Mouse (Mus musculus) hindbrain, embryonic 11.5 days (tissue): ENCODE results near the gene C6. TPM values are rescaled to one million over a fixed set of nuclear protein-coding genes. Genes with fewer than 3 reads are reported as not detected.

Experiments
- ATAC-seq: fragments of 200-750 bp; cut with Nextera tagmentation; 2 replicates; pipeline ENCODE4 v1.8.0; 2017; ENCODE audit warnings: mild to moderate bottlenecking, moderate TSS enrichment, moderate library complexity; ENCODE audit not compliant: low FRiP score
- DNase-seq: peaks from one replicate; pipeline ENCODE4 v3.0.0-alpha.2; 2015; ENCODE audit warnings: low spot score
- H3K27ac ChIP-seq: fragments of 300-500 bp; sonication (generic); 2 replicates; pipeline ENCODE4 v1.5.1; 2014; ENCODE audit warnings: mild to moderate bottlenecking, low read depth, low read length
- H3K27me3 ChIP-seq: fragments of 300-500 bp; sonication (generic); 2 replicates; pipeline ENCODE4 v1.6.1; 2014; ENCODE audit warnings: mild to moderate bottlenecking, low read length, moderate library complexity, mixed read lengths; ENCODE audit not compliant: control insufficient read depth, insufficient read depth
- H3K36me3 ChIP-seq: fragments of 300-500 bp; sonication (generic); 2 replicates; pipeline ENCODE4 v1.6.1; 2014; ENCODE audit warnings: mild to moderate bottlenecking, low read length, moderate library complexity, mixed read lengths; ENCODE audit not compliant: control insufficient read depth, insufficient read depth
- H3K4me1 ChIP-seq: fragments of 300-500 bp; sonication (generic); replicated peaks from 2 replicates; pipeline ENCODE4 v1.6.1; 2014; ENCODE audit warnings: low read length, mixed read lengths; ENCODE audit not compliant: control insufficient read depth, insufficient read depth
- H3K4me2 ChIP-seq: fragments of 300-500 bp; sonication (generic); replicated peaks from 2 replicates; pipeline ENCODE4 v1.6.1; 2014; ENCODE audit warnings: mild to moderate bottlenecking, low read depth, low read length
- H3K4me3 ChIP-seq: fragments of 300-500 bp; sonication (generic); 2 replicates; pipeline ENCODE4 v1.5.1; 2014; ENCODE audit warnings: low read depth, low read length
- H3K9ac ChIP-seq: fragments of 300-500 bp; sonication (generic); 2 replicates; pipeline ENCODE4 v1.6.1; 2014; ENCODE audit warnings: low read depth, low read length
- H3K9me3 ChIP-seq: fragments of 300-500 bp; sonication (generic); 2 replicates; pipeline ENCODE4 v1.6.1; 2016; ENCODE audit warnings: low read length; ENCODE audit not compliant: control insufficient read depth
- WGBS: fragments of 180-500 bp; shearing (Covaris S2); extraction: QIAGEN DNeasy Blood & Tissue Kit; methylation state at CpG from one replicate; pipeline ENCODE4 v1.1.7; 2014; 5-methylcytosine and 5-hydroxymethylcytosine counted together
- polyA plus RNA-seq: library from polyadenylated mRNA; unstranded; fragments of >200 nt; fragmentation: Nextera tagmentation; extraction: Ambion mirVana; gene quantifications from 2 replicates; pipeline ENCODE4 v1.2.1, GENCODE M21; 2014

The C6 gene
- not detected in 2 replicates for polyA plus RNA-seq

GRCm38 (mm10) chr15:4726830-4727310 is at the start of gene C6:
Gene C6, plus strand, starts transcription at chr15:4727175.
- Histone ChIP-seq H3K9ac (no peak within 1 kb of the TSS), H3K27me3 (no peaks in the 10 kb centered on the region), H3K4me2 (no peak within 1 kb of the TSS), H3K27ac (no peak within 1 kb of the TSS), H3K9me3 (no peaks in the 10 kb centered on the region), H3K4me1 (no peaks in the 10 kb centered on the region), H3K36me3 (no peaks in the 10 kb centered on the region), H3K4me3 (no peak within 1 kb of the TSS)
- DNase-seq (no peak), ATAC-seq (no peak)
- WGBS: 89% methylated on average over 9 of the region's 9 CpGs

GRCm38 (mm10) chr15:4697604-4698003 is 29.4 kb upstream of the C6 start:
- Histone ChIP-seq H3K4me2 (no peak overlapping the region), H3K9ac (no peak overlapping the region), H3K4me3 (no peak overlapping the region), H3K27ac (no peak overlapping the region), H3K27me3 (no peaks in the 10 kb centered on the region), H3K36me3 (no peaks in the 10 kb centered on the region), H3K9me3 (peaks cover 3% of the 10 kb centered on the region), H3K4me1 (no peaks in the 10 kb centered on the region)
- DNase-seq (no peak), ATAC-seq (no peak)
- 88% methylated on average over 4 of the region's 4 CpGs for WGBS

GRCm38 (mm10) chr15:4734150-4734549 is 7.2 kb downstream of the C6 start:
- no peaks in the 10 kb centered on the region for H3K36me3 ChIP-seq
- H3K27me3 ChIP-seq: no peaks in the 10 kb centered on the region
- no peak overlapping the region for H3K4me3 ChIP-seq
- no peaks in the 10 kb centered on the region for H3K4me1 ChIP-seq
- WGBS: 88% methylated on average over 1 of the region's 1 CpGs
- no peaks in the 10 kb centered on the region for H3K9me3 ChIP-seq
- DNase-seq (no peak), ATAC-seq (no peak)
- no peak overlapping the region for H3K9ac ChIP-seq
- H3K4me2 ChIP-seq: no peak overlapping the region
- no peak overlapping the region for H3K27ac ChIP-seq

- Histone ChIP-seq H3K27ac (no peak overlapping the region), H3K4me2 (no peak overlapping the region), H3K36me3 (no peaks in the 10 kb centered on the region), H3K4me1 (no peaks in the 10 kb centered on the region), H3K27me3 (no peaks in the 10 kb centered on the region), H3K9ac (no peak overlapping the region), H3K4me3 (no peak overlapping the region), H3K9me3 (no peaks in the 10 kb centered on the region)
- 81% methylated on average over 2 of the region's 2 CpGs for whole genome bisulfite sequencing
- ATAC-seq: no peak
- no peak for DNase-seq
These were observed 8.1 kb downstream of the C6 start for GRCm38 (mm10) chr15:4734996-4735609.

- ATAC-seq (no peak), DNase-seq (no peak)
- Histone ChIP-seq H3K27me3 (no peaks in the 10 kb centered on the region), H3K4me2 (no peak overlapping the region), H3K4me1 (no peaks in the 10 kb centered on the region), H3K4me3 (no peak overlapping the region), H3K9me3 (no peaks in the 10 kb centered on the region), H3K27ac (no peak overlapping the region), H3K36me3 (no peaks in the 10 kb centered on the region), H3K9ac (no peak overlapping the region)
- 78% methylated on average over 3 of the region's 3 CpGs for WGBS
These were observed 20.7 kb downstream of the C6 start for GRCm38 (mm10) chr15:4747656-4748055.

- H3K27ac ChIP-seq: no peak overlapping the region
- no peaks in the 10 kb centered on the region for H3K36me3 ChIP-seq
- no peak overlapping the region for H3K9ac ChIP-seq
- WGBS: 60% methylated on average over 3 of the region's 3 CpGs
- H3K4me2 ChIP-seq: no peak overlapping the region
- no peaks in the 10 kb centered on the region for H3K27me3 ChIP-seq
- no peaks in the 10 kb centered on the region for H3K4me1 ChIP-seq
- no peak overlapping the region for H3K4me3 ChIP-seq
- no peak for DNase-seq
- no peaks in the 10 kb centered on the region for H3K9me3 ChIP-seq
- ATAC-seq: no peak
These were observed 63.4 kb downstream of the C6 start for GRCm38 (mm10) chr15:4790378-4790777.

- Histone ChIP-seq H3K4me1 (no peaks in the 10 kb centered on the region), H3K4me3 (no peak overlapping the region), H3K27me3 (no peaks in the 10 kb centered on the region), H3K27ac (no peak overlapping the region), H3K9me3 (no peaks in the 10 kb centered on the region), H3K4me2 (no peak overlapping the region), H3K36me3 (no peaks in the 10 kb centered on the region), H3K9ac (no peak overlapping the region)
- ATAC-seq (no peak), DNase-seq (no peak)
- WGBS: 82% methylated on average over 4 of the region's 4 CpGs
These were observed 69.9 kb downstream of the C6 start for GRCm38 (mm10) chr15:4796861-4797260.

GRCm38 (mm10) chr15:4804256-4804655 is 77.3 kb downstream of the C6 start:
- Histone ChIP-seq H3K4me3 (no peak overlapping the region), H3K27me3 (no peaks in the 10 kb centered on the region), H3K9ac (no peak overlapping the region), H3K9me3 (no peaks in the 10 kb centered on the region), H3K36me3 (no peaks in the 10 kb centered on the region), H3K4me1 (no peaks in the 10 kb centered on the region), H3K4me2 (no peak overlapping the region), H3K27ac (no peak overlapping the region)
- DNase-seq (no peak), ATAC-seq (no peak)
- 92% methylated on average over 2 of the region's 2 CpGs for WGBS

- Histone ChIP-seq H3K9me3 (no peaks in the 10 kb centered on the region), H3K9ac (no peak overlapping the region), H3K4me1 (no peaks in the 10 kb centered on the region), H3K4me2 (no peak overlapping the region), H3K4me3 (no peak overlapping the region), H3K36me3 (no peaks in the 10 kb centered on the region), H3K27ac (no peak overlapping the region), H3K27me3 (no peaks in the 10 kb centered on the region)
- no peak for DNase-seq
- no peak for ATAC-seq
- WGBS: 87% methylated on average over 5 of the region's 5 CpGs
These were observed 81.2 kb downstream of the C6 start for GRCm38 (mm10) chr15:4808131-4808530.
